Mouse (Mus musculus) megakaryocyte-erythroid progenitor cell, adult 5-6 weeks (primary cell): Measurements from ENCODE around the gene Grk6. TPM values are rescaled to one million over a fixed set of nuclear protein-coding genes. Genes with fewer than 3 reads are reported as not detected.
"Not testable (repeated sequence)": the region's sequence is repeated elsewhere in the genome, so short reads cannot be mapped to it uniquely, and the experiment has no call there.

Experiments used
- ATAC-seq: replicated peaks from 2 replicates; pipeline ENCODE4 v1.8.0; 2016; ENCODE audit warnings: mild to moderate bottlenecking, inconsistent platforms; ENCODE audit not compliant: severe bottlenecking, poor library complexity, low FRiP score, low TSS enrichment
- total RNA-seq, 2 experiments: library from RNA; stranded (forward) in 1 of 2; stranded (reverse) in 1 of 2; fragments of 200-1000, 215-1000 nt in 1 of 2; fragments of >200 nt in 1 of 2; fragmentation: Nextera tagmentation in 1 of 2; gene quantifications; 2 replicates each; pipeline ENCODE4 v1.2.3; 2014 to 2017

Gene Grk6
- total RNA-seq, 2 experiments from 2014 or later: 61.4 to 82.4 TPM

- ATAC-seq: peak; percentile 43
These were observed 23.7 kb upstream of the Grk6 start for GRCm38 (mm10) chr13:55420933-55421800.

GRCm38 (mm10) chr13:55426613-55427012 lies 18.3 kb upstream of the Grk6 start, which contains the start of gene F12:
F12 (minus strand) TSS chr13:55426793.
- ATAC-seq: no peak

- no peak for ATAC-seq
These were observed 15.5 kb upstream of the Grk6 start for GRCm38 (mm10) chr13:55429226-55429888.

DNA sequence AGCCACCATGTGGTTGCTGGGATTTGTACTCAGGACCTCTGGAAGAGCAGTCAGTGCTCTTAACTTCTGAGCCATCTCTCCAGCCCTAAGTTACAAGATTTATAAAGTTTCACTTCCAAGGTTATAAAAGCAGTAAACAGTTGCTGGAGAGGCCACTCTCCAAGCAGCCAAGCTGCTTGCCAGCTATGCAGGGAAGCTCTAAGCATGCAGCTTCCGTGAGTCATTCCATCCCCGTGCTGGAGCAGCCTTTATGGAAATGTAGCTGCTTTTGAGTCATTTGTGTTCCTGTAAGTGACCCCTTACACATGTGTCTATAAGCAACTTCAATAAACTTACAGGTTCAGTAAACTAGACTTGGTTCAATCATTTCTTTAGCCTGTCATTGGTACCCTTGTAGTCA lies 14.3 kb upstream of the Grk6 start:
- no peak for ATAC-seq

- no peak for ATAC-seq
These were observed 12.8 kb upstream of the Grk6 start for GRCm38 (mm10) chr13:55431889-55432685.

DNA sequence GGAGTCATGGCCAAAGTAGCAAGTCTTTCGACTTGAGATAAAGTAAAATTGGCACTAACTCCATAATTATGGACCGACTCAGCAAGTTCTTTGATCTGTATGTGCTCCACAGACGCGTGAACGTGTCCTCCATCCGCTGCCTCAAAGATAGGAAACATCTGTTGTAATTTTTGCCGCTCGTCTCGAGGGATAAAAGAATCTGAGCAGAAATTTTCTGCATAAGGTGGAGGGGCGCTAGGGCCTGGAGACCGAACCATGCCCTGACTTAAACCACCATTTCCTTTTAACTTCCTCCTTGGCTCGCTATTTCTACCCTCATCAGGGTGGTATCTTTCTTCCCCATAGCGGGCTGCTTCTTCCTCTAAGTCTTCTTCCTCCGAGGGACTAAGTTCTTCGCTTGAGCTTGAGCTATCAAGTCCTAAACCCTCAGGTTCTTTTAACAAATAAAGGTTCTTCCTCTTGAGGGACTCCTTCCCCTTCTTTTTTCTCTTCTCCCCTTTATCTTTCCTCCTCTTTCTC lies 7.7 kb upstream of the Grk6 start:
- not testable (repeated sequence) for ATAC-seq

GRCm38 (mm10) chr13:55443799-55444285 lies 1.0 kb upstream of the Grk6 start:
- no peak for ATAC-seq

- peak; percentile 12 for ATAC-seq
These were observed 461 bp upstream of the Grk6 start for GRCm38 (mm10) chr13:55444286-55444936.

DNA sequence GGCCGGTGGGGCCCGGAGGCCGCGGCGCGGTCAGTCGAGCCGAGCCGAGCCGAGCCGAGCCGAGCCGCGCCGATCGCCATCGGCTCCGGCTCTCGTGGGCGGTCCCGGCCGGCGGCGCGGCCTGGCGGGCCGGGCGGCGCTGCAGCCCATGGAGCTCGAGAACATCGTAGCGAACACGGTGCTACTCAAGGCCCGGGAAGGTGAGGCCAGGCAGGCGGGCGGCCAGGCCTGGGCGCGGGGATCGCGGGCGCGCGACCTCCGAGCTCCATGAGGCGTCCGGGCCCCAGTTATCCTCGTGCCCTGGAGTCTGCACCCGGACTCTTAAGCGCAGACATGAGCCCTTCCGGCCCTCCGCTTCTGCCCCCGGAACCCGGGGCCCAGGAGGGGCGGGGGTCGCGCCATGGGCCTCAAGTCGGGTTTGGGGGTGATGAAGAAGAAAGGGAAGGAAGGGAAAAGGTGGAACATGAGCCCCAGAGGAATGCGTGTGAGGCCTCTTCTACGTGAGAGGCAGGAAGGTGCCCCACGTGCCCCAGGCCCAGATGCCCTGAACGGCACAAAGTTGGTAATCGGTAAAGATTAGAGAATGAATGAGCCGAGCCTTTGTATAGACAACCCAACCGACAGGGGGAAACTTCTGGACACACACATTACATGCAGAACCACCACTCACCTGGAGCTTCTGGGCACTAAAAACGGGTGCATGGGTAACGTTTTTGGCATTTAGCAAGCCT lies 654 bp downstream of the Grk6 start:
- ATAC-seq: no peak

DNA sequence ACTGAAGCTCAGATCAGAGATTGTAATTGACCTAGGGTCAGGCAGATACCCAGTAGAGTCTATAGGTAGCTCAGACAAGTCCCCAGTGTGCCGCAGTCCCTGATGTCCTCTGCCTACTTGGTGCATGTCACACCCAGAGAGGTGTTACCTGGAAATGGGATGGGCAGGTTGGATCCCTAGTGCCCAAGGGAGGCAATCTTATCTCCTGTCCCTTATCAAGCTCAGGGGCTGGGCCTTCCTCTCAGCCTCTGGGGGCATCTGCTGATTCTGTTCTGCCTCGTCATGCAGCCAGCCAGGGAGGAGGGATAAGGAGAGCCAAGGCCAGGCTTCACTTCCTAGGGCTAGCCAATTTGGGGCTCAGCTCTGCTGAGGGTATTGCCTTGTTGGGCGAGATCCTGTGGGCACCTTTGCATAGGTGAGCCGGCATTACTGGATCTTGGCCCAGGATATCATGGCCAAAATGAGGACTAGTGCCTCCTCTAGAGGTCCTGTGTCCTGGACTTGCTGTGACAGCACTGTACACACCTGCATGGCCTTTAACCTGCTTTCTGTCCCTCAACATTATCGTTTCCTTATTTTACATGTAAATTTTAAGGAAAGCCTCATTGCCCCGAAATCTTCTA lies 1.7 kb downstream of the Grk6 start:
- ATAC-seq: peak; percentile 57

DNA sequence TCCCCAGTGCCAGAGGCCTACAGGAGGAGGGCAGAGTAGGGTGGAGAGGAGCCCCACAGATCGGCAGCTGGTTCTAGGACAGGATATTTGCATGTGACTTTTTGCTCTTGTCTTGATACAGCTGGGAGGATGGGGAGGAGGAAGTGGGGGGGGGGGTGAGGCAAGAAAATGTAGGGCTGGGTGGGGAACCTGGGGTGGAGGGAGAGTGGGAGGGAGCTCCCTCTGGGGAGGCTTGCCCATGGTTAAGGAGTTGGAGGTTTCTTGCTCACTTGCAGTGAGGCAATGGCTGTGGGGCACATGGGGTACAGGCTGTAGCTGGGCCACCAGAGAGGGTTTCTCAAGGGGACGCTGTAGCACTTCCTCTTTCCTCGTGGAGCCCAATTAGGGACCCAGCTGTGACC lies 2.7 kb downstream of the Grk6 start:
- ATAC-seq: no peak

DNA sequence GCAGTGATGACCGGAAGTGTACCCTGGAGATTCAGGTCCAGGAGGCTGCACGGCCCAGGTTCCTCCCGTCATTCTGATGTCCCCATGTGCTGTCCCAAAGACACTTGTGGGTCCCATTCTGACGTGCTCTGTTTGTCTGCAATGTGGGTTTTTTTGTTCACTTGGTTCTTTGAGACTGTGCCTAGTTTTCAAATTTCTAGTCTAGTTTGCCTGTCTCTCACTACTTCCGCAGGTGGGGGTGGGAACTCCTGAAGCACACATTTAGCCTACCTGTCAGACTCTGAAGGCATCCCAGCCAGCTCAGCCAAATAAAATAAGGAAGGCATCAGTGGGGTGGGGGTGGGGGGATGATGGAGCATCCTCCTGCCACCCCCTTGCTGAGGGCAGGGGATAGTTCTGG lies 3.3 kb downstream of the Grk6 start:
- ATAC-seq: no peak

DNA sequence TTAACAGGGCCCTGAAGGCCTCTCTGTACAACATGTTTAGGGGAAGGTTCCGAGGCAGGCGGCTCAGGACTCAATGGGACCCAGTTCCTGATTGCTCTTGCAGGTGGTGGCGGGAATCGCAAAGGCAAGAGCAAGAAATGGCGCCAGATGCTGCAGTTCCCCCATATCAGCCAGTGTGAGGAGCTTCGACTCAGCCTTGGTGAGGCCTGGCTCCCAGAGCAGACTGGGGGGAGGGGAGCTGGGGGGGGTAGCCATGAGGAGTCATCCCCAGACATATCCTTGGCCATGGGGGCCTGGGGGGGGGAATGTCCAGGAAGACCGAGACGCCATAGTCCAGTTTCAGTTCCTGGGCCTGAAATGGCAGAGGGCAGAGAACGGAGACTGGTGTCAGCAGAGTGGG lies 4.3 kb downstream of the Grk6 start:
- no peak for ATAC-seq

DNA sequence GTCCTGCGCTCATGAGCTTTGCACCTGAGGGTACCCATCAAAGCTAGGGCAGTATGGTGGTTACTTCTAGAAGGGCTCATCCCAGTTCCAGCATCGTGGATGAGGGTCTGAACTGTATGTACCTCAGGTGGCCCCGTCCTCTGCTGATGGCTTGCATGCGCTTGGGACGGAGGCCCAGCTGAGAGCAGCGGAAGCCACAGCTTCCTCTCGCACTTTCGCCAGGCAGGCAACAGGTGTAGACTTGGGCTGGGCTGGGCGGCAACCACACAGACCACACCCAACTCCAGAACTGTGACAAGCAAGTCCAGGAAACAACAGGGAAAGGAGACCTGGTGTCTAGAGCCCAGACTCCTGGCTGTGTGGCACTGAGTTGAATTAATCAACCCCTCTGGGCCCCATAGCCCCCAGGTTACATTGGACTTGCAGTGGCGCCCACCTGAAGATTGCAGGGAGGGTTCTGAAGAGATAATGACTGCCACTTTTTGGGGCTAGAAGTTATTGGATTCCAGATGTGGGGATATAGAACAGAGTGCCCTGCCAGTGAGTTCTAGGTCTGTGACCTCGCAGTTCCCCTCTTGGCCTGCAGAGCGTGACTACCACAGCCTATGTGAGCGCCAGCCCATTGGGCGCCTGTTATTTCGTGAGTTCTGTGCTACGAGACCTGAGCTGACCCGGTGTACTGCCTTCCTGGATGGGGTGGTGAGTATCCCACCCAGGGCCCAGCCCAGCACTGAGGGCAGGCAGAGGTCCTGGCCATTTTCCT lies 5.0 kb downstream of the Grk6 start:
- ATAC-seq: no peak

DNA sequence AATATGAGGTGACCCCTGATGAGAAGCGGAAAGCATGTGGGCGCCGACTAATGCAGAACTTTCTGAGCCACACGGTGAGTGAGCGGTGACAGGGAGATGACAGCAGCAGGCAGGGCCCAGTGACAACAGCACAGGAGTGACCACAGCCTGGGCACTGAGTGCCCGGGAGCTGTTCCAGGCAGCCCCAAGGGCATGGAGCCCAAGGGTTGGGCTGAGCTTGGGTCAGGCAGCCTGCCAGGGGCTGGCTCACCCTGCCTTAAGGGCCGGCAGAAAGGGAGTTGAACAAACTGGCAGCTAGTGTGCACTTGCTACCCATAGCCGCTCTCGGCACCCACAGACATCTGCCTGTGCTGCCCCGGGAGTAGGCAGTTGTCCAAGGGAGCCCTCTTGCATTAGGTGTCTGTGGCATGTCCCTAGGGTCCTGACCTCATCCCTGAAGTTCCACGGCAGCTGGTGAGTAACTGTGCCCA lies 5.7 kb downstream of the Grk6 start:
- ATAC-seq: no peak

- ATAC-seq: no peak
These were observed 6.4 kb downstream of the Grk6 start for GRCm38 (mm10) chr13:55451296-55451695.

- no peak for ATAC-seq
These were observed 7.1 kb downstream of the Grk6 start for GRCm38 (mm10) chr13:55451785-55452549.
